Mouse (Mus musculus): Measurements from ENCODE around the gene Vmn2r106.

Vmn2r106 gene

DNA sequence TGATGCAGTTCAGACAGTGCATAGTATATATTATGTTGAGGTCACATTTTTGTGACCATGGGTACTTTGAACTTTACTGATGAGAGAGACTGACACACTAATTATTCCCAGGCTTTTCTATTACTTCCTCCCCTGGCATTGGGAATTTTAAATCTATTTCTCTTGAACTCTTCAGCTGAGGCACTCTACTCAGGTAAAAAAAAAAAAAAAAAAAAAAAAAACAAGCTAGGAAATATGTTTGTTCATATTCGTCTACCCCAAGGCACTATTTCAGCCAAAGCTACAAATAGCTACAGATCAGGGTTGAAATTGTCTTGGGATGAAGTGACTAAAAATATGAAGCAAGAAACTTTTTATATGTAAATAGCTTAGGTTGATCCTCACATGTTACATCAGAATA lies at the start of gene Vmn2r106:
Gene Vmn2r106 (minus strand): TSS at position 101 of the 400 bp plus-strand sequence.
- no peak for DNase-seq (ENCODE audit: low read depth, low spot score)

DNA sequence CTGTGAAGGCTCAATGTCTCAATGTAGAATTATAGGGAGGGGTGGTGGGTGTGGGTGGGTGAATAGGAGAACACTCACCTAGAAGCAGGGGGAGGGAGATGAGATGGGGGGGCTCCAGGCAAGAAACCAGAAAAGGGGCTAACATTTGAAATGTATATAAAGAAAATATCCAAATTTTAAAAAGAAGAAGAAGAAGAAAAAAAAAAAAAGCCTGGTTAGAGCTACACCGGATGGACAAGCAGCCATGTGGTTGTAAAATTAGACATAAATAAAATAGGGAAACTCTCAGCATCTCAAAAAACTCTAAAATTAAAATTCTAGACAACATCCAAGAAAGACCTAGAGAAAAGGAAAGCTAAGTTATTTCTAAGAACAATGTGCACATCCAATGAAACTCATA lies 20.4 kb upstream of the Vmn2r106 start:
- DNase-seq (ENCODE audit: low read depth, low spot score) = no peak

DNA sequence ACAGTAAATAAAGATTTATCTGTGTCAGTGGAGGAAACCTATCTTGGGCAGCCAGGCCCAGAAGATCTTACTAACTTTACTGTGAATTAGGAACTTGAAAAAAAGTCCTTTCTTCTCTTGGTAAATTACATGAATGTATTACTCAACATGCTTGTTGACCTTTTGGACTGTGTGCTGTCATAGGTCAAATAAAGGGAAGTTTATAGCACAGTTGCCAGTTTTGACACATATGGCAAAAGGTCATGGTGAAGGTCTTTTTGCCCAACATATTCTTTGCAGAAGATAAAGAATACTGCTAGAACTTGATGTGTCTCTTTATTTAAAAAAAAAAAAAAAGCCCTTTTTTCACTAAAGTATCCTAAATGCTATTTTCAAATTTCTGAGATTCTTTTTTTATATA lies 1.6 kb upstream of the Vmn2r106 start:
- DNase-seq (ENCODE audit: low read depth, low spot score) = no peak

DNA sequence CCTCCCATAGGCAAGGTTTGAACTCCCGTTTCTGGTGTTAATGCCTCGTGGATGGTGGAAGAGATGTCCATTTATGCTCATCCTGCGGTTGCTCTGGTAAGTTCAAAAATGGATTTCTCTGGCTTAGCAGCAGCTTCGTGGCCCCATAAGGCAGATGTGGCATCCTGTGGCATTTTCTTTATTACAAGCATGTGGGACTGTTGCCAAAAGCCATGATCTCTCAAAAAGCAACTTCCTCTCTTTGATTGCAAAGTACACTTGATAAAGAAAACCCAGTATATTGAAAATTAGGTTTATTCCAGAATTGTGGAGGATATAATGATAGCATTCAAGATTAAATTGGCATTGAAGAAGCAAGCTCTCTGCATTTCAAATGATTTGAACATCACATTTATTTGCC lies 29.8 kb downstream of the Vmn2r106 start:
- DNase-seq (ENCODE audit: low read depth, low spot score) = no peak

DNA sequence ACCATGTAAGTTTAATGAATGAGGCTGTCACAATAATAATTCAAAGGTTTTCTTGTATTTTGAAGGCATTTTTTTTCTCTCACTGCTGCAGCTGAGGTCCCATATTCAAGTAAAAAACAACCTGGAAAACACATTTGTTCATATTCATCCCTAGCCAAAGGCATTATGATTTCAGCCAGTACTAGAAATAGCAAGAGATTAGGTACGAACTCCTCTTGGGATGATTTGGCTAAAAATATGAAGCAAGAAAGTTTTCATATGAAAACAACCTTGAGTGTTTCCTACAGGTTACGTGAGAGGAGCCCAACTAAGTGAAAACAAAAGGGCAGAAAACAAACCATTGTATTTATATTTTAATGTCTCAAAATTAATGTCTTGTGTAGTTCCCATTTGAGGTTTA lies 50.4 kb downstream of the Vmn2r106 start, which contains the start of gene Vmn2r105:
Gene Vmn2r105 (minus strand): TSS at position 101 of the 400 bp plus-strand sequence.
- DNase-seq (ENCODE audit: low read depth, low spot score) = no peak
